Mouse (Mus musculus) megakaryocyte-erythroid progenitor cell, adult 5-6 weeks (primary cell): ENCODE measurements around the gene Ttc25. TPM values are rescaled to one million over a fixed set of nuclear protein-coding genes. Genes with fewer than 3 reads are reported as not detected.

ENCODE experiments used
- ATAC-seq: replicated peaks from 2 replicates; pipeline ENCODE4 v1.8.0; 2016; ENCODE audit warnings: mild to moderate bottlenecking, inconsistent platforms; ENCODE audit not compliant: severe bottlenecking, poor library complexity, low FRiP score, low TSS enrichment
- total RNA-seq, 2 experiments: library from RNA; stranded (forward) in 1 of 2; stranded (reverse) in 1 of 2; fragments of 200-1000, 215-1000 nt in 1 of 2; fragments of >200 nt in 1 of 2; fragmentation: Nextera tagmentation in 1 of 2; gene quantifications; 2 replicates each; pipeline ENCODE4 v1.2.3; 2014 to 2017

The Ttc25 gene
- total RNA-seq, 2 experiments from 2014 or later = not detected

- ATAC-seq = peak; percentile 86
These were observed 74.1 kb downstream of the Ttc25 start for GRCm38 (mm10) chr11:100619485-100619975.

- ATAC-seq = no peak
These were observed 74.6 kb downstream of the Ttc25 start, which contains the start of gene Dnajc7 for GRCm38 (mm10) chr11:100619982-100620381. TSS of gene Dnajc7 (minus strand) at chr11:100620168.

Other genes with a start within 250 kb of the Ttc25 start
- 1,051 and 1,260 TPM in 2 replicates for gene Eif1, start 225.7 kb upstream of the Ttc25 start, total RNA-seq (2014; fragmentation: Nextera tagmentation)
- 170 and 204 TPM in 2 replicates for gene Eif1, start 225.7 kb upstream of the Ttc25 start, total RNA-seq (2017)
- not detected in 2 replicates for gene Gast, start 211.2 kb upstream of the Ttc25 start, total RNA-seq (2014; fragmentation: Nextera tagmentation)
- gene Gast, start 211.2 kb upstream of the Ttc25 start, total RNA-seq (2017) = not detected in 2 replicates
- gene Hap1, start 189.5 kb upstream of the Ttc25 start, total RNA-seq (2014; fragmentation: Nextera tagmentation) = not detected in 2 replicates
- gene Hap1, start 189.5 kb upstream of the Ttc25 start, total RNA-seq (2017) = not detected in 2 replicates
- gene Jup, start 147.8 kb upstream of the Ttc25 start, total RNA-seq (2014; fragmentation: Nextera tagmentation) = 0.40 and 0.81 TPM in 2 replicates
- gene Jup, start 147.8 kb upstream of the Ttc25 start, total RNA-seq (2017) = 0.52 and 0.80 TPM in 2 replicates
- 1.0 TPM in 1 of 2 replicates, not detected in the other for gene P3h4, start 130.8 kb upstream of the Ttc25 start, total RNA-seq (2014; fragmentation: Nextera tagmentation)
- 0.08 and 0.33 TPM in 2 replicates for gene P3h4, start 130.8 kb upstream of the Ttc25 start, total RNA-seq (2017)
- not detected in 2 replicates for gene Fkbp10, start 129.9 kb upstream of the Ttc25 start, total RNA-seq (2014; fragmentation: Nextera tagmentation)
- 0.53 TPM in 1 of 2 replicates, not detected in the other for gene Fkbp10, start 129.9 kb upstream of the Ttc25 start, total RNA-seq (2017)
- 35.7 and 54.2 TPM in 2 replicates for gene Nt5c3b, start 103.8 kb upstream of the Ttc25 start, total RNA-seq (2014; fragmentation: Nextera tagmentation)
- 25.9 and 33.8 TPM in 2 replicates for gene Nt5c3b, start 103.8 kb upstream of the Ttc25 start, total RNA-seq (2017)
- 2.6 TPM in 1 of 2 replicates, not detected in the other for gene Klhl10, start 103.7 kb upstream of the Ttc25 start, total RNA-seq (2014; fragmentation: Nextera tagmentation)
- 1.6 TPM in 1 of 2 replicates, not detected in the other for gene Klhl10, start 103.7 kb upstream of the Ttc25 start, total RNA-seq (2017)
- 10.8 and 14.8 TPM in 2 replicates for gene Klhl11, start 72.9 kb upstream of the Ttc25 start, total RNA-seq (2014; fragmentation: Nextera tagmentation)
- gene Klhl11, start 72.9 kb upstream of the Ttc25 start, total RNA-seq (2017) = 27.9 and 40.8 TPM in 2 replicates
- 99.9 and 114 TPM in 2 replicates for gene Acly, start 17.6 kb upstream of the Ttc25 start, total RNA-seq (2014; fragmentation: Nextera tagmentation)
- 90.6 and 112 TPM in 2 replicates for gene Acly, start 17.6 kb upstream of the Ttc25 start, total RNA-seq (2017)
- gene Cnp, start 29.3 kb downstream of the Ttc25 start, total RNA-seq (2014; fragmentation: Nextera tagmentation) = 57.0 and 60.8 TPM in 2 replicates
- gene Cnp, start 29.3 kb downstream of the Ttc25 start, total RNA-seq (2017) = 26.7 and 44.2 TPM in 2 replicates
- 14.2 and 14.9 TPM in 2 replicates for gene Nkiras2, start 73.6 kb downstream of the Ttc25 start, total RNA-seq (2014; fragmentation: Nextera tagmentation)
- 4.2 and 11.2 TPM in 2 replicates for gene Nkiras2, start 73.6 kb downstream of the Ttc25 start, total RNA-seq (2017)
- gene Dnajc7, start 74.6 kb downstream of the Ttc25 start, total RNA-seq (2014; fragmentation: Nextera tagmentation) = 133 and 176 TPM in 2 replicates
- 139 and 147 TPM in 2 replicates for gene Dnajc7, start 74.6 kb downstream of the Ttc25 start, total RNA-seq (2017)
- not detected in 2 replicates for gene Zfp385c, start 146.8 kb downstream of the Ttc25 start, total RNA-seq (2014; fragmentation: Nextera tagmentation)
- not detected in 2 replicates for gene Zfp385c, start 146.8 kb downstream of the Ttc25 start, total RNA-seq (2017)
- 14.2 and 16.4 TPM in 2 replicates for gene Dhx58, start 158.7 kb downstream of the Ttc25 start, total RNA-seq (2014; fragmentation: Nextera tagmentation)
- gene Dhx58, start 158.7 kb downstream of the Ttc25 start, total RNA-seq (2017) = 11.8 and 12.9 TPM in 2 replicates
- gene Kat2a, start 166.9 kb downstream of the Ttc25 start, total RNA-seq (2014; fragmentation: Nextera tagmentation) = 60.8 and 61.6 TPM in 2 replicates
- 15.2 and 30.5 TPM in 2 replicates for gene Kat2a, start 166.9 kb downstream of the Ttc25 start, total RNA-seq (2017)
- gene Hspb9, start 168.2 kb downstream of the Ttc25 start, total RNA-seq (2014; fragmentation: Nextera tagmentation) = not detected in 2 replicates
- gene Hspb9, start 168.2 kb downstream of the Ttc25 start, total RNA-seq (2017) = not detected in 2 replicates
- gene Rab5c, start 192.6 kb downstream of the Ttc25 start, total RNA-seq (2014; fragmentation: Nextera tagmentation) = 77.5 and 147 TPM in 2 replicates
- 81.5 and 95.4 TPM in 2 replicates for gene Rab5c, start 192.6 kb downstream of the Ttc25 start, total RNA-seq (2017)
- 0.57 TPM in 1 of 2 replicates, not detected in the other for gene Kcnh4, start 214.3 kb downstream of the Ttc25 start, total RNA-seq (2014; fragmentation: Nextera tagmentation)
- gene Kcnh4, start 214.3 kb downstream of the Ttc25 start, total RNA-seq (2017) = not detected in 2 replicates
- gene Hcrt, start 217.3 kb downstream of the Ttc25 start, total RNA-seq (2014; fragmentation: Nextera tagmentation) = not detected in 2 replicates
- gene Hcrt, start 217.3 kb downstream of the Ttc25 start, total RNA-seq (2017) = not detected in 2 replicates
- 1.5 and 8.0 TPM in 2 replicates for gene Ghdc, start 225.3 kb downstream of the Ttc25 start, total RNA-seq (2014; fragmentation: Nextera tagmentation)
- gene Ghdc, start 225.3 kb downstream of the Ttc25 start, total RNA-seq (2017) = 1.3 and 1.7 TPM in 2 replicates